Mouse (Mus musculus) megakaryocyte, embryonic 14.5 days (primary cell): ENCODE results near the gene Gtf2ird2.

Source experiments
- FLI1 ChIP-seq: IDR thresholded peaks from 2 replicates; pipeline ENCODE4 v1.6.1; 2012; ENCODE audit warnings: low read length, inconsistent platforms, mixed read lengths
- GATA1 ChIP-seq: IDR thresholded peaks from 3 replicates; pipeline ENCODE4 v1.6.1; 2012; ENCODE audit warnings: mixed read lengths, low read length, inconsistent platforms, borderline replicate concordance

GRCm38 (mm10) chr5:134228249-134228638 lies 44.4 kb downstream of the Gtf2ird2 start:
- no peak for TF ChIP-seq GATA1
- no peak for TF ChIP-seq FLI1
